Mouse (Mus musculus): ENCODE results near the gene Slc12a6.

- peak; percentile 63; the same call in 1 of the 2 replicates for TF ChIP-seq CTCF (IDR thresholded peaks at IDR 0.05; ENCODE audit: borderline replicate concordance, control insufficient read depth, extremely low read depth, insufficient read depth, low read length, poor library complexity)
- peak; percentile 92 for TF ChIP-seq POLR2A (IDR thresholded peaks at IDR 0.05; ENCODE audit: control insufficient read depth, extremely low read depth, insufficient read depth, low read length, poor library complexity)
These were observed 3.6 kb upstream of the Slc12a6 start, which contains the start of gene Nop10 for GRCm38 (mm10) chr2:112261748-112262653.
